Mouse (Mus musculus) R1 (cell line): ENCODE results near the gene Ice1.

Experiments
- DNase-seq: peaks from one replicate; pipeline ENCODE4 v3.0.0-alpha.2; 2018; ENCODE audit warnings: low read depth, low spot score

Gene Ice1

DNA sequence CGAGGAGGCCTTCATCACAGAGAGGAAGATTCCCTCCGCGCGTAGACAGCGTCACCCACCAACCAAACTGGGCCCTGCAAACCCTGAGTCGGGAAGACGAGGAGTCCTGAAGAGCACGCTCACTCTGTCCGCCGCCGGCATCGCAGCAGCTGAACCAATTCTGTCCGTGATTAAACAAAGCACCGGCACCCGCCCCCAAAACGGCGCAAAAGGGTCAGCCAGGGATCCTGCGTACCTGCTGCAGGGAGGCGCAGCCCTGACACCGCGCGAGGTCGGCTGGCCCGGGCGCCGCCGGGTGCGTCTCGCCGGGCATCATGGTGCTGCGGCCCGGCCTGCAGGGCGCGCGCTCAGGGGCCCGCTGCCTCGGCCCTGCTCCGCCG, at the start of gene Ice1:
Gene Ice1 (minus strand): TSS at position 353 of the 380 bp plus-strand sequence.
- peak; percentile 74 for DNase-seq

DNA sequence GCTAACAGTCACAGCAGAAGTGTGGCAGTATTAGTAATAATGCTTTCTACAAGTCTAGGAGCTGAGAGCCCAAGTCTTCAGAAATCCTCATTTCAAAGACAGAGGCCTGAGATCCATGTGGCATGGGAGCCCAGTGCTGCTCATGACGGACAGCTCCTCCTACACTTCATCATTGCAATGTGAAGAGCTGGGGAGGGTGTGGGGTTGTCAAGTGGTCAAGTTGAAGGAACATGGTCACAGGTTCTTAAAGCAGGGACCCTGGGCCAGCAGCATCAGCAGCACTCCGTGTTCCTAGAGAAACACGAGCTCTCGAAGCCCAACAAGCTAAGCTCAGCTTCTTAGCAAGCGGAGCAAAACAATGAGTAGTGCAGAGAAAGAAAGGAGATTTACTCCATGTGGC, 48.4 kb upstream of the Ice1 start:
- DNase-seq = no peak

DNA sequence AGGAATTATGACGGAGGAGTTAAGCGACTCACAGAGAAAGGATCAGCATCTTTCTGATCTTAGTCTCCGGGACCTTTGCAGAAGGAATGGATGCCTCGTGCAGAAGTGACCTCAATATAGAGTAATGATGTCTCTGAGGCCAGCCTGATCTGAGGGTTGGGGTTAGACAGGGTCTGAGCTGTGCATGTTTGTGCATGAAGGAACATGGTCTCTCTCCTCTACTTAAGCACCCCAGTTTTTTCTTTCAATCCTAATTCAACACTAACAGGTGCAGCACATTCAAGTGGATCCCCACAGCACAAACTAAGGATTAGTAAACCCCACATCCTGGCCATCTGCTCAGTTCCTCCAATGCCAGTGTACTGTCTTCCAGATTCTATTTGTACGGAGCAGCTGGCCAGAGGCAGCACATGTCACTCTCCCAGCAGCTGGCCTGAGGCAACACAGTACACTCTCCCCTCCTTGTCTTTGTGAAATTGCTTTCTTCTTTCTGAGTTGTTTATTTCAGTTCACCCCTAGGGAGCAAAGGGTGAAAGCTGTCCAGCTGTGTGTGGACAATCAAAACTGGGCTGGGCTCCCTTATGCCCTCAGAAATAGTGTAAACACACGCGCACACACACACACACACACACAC, 47.7 kb upstream of the Ice1 start:
- no peak for DNase-seq

DNA sequence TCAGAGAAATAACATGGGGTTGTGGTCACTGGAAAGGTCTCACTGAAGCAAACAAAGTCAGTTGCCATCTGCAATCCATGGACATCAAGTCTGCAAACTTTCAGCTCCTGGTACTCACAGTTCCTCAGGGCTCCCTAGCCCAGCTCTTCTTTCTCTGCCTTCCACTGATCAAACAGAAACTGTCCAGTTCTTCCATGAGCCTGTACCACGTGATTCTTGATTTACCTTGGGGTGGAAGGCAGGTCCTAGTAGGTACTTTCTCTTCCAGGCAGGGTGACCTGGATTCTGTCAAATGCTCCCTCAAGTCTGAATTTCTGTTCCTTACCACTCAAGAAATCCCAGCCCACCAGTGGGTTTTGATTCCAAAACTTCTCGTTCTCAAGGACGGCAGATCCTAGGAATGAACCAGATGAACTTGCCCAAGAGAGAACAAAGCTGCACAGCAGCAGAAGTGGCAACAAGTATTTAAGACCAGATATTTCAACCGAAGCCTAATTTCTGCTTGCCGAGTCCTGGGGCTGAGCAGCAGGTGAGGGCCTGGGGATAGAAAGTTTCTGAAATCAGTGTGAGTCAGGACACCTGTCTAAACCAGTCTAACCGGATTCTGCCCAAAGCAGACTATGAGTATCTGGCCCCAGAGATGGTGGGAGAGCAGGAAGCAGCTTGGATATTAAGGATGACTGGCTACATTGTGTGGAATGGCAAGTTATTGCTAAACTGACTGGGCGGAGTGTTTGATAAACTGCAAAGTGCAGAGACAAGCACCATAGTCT, 44.2 kb upstream of the Ice1 start:
- DNase-seq = no peak

DNA sequence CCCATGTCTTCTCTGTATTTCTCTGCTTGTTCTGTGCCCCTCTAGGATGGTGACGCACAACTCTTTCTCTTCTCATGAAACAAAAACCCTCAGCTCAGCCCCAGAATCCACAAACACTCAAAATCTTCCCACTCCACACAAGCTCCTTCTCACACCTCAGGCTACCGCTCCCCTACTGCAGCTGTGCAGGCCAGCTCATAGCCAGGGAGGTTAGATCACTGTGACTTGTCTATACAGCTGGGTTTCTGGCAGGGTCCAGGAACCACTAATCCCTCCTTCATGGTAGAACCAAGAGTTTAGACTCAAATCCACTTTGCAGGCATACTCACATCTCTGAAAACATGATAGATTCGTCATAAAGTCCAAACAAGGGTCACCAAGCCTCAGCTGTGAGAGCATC, 42.9 kb upstream of the Ice1 start:
- no peak for DNase-seq

DNA sequence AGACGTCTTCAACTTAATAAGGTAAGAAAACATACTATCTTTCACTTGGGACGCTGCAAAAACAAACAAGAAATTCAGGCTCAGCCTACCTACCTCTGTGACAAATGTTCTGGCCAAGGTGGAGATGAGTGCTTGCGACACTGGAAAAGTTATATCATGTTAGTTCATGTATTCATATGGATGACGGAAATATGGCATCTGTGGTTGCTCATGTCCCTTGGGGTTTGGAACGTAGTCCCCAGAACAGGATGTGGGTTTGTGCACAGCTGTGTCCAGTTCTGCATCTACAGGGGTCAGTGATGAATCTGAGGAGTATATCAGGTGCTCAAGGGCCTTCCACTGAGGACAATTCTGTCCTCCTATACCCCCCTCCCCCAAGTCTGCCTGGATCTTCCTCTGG, 40.3 kb upstream of the Ice1 start:
- DNase-seq = no peak

DNA sequence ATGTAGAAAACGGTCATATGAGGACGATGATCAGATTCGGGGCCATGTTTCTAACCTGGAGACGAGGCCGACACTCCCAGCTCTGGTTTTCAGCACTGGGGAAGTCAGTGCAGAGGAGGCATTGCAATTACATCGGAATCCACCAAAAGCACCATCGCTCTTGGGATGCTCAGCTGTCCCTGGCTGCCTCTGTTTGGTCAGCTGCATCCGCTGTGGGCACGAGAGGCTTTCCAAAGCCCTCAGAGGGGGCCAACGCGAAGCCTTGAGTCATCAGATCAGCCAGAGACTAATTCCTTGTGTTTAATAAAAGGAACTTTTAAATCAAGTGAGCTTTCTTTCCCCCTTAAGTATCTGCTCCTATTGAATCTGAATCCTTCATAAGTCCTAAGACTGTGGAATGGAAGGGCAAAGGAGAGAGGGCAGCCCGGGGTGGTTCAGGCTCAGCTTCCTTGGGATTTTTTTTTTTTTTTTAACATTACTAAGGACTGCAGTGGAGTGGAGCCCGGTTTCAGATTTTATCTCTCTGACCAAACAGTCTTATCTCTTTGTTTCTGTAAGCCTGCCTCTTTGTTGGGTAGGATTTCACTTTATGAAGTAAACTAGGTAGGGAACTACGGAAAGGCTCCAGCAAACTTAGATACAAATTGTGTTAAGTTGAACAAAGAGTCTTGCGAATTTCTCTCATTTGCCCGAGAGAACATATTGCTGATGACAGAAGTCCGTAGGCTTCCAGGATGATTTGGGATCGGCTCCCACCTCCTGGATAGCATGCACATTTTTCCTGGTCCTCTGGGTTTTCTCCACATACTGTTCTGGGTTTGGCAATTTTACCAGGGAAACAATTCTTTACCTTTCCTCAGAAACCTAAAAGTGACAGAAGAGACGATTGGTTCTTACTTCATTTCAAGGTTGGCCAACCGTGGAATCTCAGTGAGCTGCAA, 39.1 kb upstream of the Ice1 start:
- no peak for DNase-seq

DNA sequence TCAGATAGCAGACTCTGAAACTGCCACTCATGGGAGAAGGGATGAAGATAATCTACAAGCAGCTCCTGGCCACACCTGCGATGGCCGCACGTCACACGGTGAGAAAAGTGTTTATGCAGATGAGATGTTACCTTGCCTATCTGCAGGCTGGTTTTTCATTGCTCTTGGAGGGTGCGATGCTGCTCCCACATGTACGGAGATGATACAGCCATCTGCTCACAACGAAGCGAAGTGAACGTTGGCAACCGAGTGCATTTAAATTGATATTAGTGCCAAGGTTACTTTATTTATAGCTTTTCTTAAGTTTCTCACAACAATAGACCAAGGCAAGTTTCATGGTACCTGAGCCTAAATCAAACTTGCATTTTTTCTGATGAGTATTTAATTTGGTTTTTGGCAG, 37.6 kb upstream of the Ice1 start:
- no peak for DNase-seq

DNA sequence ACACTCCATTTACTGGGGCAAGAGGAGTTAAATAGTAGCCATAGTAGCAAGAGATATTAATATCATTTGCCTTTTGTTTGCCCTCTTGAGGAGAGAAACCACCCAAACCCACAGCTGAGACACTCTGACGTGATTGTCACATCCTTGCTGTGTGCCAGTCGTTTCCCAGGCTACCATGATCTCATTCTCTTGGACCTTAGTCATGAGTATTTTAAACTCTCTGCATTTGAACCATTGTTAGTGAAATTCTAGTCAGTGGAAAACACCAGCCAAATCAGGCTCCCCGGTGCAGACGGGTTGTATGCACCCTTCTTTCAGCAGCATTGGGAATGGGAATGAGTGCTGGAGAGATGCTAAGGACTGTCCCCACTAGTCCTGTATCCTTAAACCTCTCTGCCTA, 32.6 kb upstream of the Ice1 start:
- DNase-seq = no peak

DNA sequence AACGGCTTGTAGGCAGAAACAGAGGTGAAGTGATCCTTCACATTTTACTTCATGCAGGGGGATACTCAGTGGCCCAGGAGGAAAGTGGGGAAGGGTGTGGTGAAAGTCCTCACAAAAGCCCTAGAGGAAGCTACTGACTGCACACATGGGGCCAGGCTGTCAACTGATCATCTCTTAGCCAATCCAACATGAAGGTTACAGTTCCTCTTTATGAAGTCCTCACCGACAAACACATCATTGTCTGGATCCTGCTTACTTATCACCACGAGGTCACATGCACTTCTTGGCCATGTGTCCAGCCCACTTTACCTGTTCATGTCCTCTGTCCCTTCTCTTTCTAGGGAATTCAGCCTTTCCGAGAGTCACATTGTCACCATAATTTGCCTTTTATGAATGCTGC, 22.3 kb upstream of the Ice1 start:
- no peak for DNase-seq

DNA sequence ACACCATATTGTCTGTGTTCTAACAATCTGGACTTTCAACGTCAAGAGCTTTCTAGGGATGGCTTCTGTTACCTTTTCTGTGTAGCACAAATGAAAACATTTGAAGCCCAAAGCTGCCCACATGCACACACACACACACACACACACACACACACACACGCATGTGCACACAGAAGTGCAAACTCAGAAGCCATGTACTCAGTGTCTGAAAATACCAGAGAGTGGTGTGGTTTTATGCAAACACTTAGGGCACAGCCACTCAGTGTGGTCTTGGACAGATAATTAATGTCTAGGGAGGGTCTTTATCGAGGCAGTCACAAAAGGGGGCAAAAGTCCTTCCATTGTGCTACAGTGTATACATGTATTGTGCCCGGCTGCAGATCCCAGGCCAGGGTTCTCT, 19.3 kb upstream of the Ice1 start:
- DNase-seq = no peak

DNA sequence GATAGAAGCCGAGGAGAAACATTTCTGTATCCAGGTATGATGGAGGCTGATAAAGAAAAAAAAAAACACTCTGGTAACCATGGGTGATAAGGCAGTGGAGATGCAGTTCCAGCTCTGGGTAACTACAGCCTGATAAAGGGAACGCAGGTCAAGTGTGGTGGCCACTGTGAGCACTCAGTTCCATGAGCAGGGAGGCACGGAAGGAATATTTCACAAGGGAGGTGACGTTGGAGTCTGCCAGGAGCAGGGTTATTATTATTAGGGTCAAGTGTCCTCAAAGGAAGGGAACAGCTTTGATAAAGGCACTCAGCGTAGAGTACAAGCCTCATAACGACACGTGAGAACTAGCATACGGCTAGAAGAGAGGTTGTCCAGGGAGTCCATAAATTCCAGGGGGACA, 18.9 kb upstream of the Ice1 start:
- DNase-seq = no peak

DNA sequence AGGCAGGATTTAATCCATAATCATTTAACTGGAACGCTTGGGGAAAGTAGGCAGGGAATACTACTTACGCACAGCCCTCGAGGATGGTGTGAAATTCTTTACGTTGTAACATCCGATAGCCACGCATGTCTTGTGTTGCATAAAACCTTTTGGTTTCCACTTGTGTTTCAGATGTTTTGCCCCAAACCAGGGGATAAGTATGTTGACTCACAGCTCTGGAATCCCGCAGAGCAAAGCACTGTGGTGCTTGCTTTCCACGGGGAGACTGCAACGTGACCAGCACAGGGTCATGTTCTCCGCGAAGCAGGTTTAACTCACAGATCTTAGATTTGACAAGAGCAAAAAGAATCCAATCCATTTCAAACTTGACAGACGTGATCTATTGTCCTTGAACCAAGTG, 18.1 kb upstream of the Ice1 start:
- DNase-seq = no peak

DNA sequence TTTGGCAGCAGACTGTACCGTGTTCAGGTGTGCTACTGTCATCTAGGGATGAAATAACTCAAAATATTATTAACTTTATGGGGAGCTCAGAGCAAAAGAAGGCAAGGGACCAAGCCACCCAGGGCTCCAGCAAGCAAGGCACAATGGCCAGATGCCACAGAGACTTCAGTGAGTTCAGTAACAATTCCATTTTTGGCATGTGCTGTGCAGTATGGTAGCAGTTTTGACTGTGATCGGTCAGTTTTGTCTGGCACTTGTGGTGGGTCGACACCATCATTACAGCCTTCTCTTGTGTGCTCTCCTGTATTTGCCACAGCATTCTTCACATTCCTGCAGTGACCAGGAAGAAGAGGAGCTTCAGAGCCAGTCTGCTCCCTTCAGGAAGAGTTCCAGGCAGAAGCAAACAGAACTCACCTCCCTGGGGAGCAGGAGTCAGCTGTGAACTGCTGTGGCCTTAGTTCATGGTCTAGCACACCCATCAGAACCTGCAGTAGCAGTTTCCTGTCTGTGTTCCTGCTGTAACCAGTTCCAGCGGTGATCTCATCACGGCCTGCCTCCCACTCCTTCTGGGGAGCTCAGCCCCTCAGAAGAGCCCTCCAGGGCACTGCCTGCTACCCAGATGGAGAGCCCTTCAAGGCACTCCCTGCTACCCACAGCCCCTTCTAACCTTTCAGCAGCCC, 16.8 kb upstream of the Ice1 start:
- no peak for DNase-seq

DNA sequence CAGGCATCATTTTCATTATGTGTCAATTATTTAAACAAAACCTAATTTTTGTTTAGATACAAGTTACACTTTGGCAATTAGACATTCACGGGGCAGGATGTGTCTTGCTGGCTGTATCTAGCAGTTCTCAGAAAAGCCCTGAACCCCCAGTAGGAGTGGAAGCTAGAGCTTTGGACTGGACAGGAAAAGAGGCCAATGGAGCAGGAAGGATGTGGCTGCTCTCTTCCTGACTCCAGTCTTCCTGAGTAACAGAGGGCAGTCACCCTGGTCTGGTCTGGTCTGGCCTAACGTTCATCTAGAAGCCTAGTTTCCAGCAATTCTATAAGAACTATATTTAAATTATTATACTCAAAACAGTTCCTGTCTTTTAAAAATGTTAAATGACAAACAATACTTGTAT, 16.0 kb upstream of the Ice1 start:
- no peak for DNase-seq

DNA sequence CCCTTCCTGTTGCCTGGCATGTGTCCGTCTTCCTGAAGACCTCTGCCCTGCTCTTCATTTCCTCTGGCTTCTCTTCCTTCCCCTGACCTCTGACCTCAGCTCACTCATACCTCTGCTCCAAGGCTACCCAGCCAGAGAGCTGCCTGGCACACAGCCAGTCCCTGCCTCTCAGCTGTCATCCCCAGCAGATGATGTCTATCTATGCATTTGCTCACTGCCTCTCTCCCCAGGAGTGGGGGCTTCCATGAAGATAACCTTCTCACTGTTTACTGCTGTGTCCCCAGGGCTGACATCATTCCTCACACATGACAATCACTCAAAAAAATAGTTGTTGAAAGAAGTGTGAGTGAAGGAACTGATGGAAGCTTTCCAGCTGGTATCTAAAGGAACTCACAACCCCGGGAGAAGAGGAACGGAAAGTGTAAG, 12.6 kb upstream of the Ice1 start:
- no peak for DNase-seq

DNA sequence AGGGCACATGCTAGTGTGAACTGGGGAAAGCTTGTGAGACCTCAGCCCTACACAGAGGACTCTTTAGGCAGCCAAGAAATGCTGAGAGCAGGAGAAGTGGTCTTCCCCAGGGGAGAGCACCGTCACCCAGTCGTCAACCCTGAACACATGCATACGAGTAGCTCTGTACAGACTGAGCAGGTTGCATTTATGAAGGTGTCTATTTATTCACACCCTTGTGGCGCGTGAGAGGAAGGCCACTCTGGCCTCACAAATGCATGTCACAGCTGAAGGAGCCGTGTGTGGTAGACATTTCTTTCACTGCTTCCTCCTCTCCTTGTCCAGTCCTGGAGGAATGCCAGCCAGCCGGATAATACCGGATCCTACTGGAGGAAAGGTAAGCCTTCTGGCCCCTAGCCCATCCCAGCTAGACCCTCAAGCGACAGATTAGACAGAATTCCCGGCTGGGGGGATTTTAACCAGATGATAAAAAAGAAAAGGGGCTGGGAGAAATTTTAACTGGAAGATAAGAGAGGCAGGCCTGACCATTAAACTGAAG, 8.6 kb upstream of the Ice1 start:
- no peak for DNase-seq

DNA sequence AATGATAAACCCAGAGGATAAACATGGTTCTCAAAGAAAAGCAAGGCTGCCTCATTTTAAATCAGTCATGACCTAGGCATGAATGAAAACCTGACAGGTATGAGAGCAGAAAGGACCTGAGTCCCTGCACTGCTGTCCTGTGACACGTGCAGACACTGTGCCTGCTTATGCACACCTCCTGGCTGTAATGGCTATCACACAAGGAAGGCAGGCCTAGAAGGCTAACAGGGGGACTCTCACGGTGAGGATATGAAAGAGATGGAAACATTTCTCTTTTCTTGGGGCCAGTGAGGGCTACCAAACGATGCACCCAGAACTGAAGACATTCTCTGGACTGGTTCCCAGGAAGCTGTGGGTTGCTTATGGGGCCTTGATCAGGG, 6.6 kb upstream of the Ice1 start:
- no peak for DNase-seq

DNA sequence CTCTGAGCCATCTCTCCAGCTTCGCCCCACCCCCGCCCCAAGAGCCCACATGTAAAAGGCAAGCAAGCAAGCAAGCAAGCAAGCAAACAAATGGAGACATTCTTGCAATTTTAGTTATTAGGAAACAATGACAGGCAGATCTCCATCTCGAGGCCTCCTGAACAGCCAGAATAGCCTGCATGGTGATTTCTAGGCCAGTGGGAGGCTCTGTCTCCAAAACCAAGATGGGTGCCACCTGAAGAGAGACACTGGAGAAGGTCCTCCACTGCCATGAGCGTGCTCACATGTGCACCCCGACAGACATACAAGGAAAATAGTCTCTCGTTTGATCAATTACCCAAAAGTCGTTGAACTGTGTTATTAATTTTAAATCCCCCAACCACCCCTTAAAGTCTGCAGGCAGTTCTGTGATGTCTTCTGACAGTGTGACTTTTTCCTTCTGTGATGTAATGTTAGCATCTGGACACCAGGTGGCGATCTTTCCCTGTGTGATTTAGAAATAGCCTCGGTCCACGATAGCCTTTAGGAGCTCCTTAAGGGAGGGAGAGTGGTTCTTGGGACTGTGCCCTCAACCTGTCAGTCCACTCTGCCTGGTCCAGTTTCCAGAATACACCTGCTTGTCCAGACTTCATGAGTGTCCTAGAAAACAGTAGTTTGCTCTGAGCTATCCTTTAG, 6.1 kb upstream of the Ice1 start:
- DNase-seq = peak; percentile 71

DNA sequence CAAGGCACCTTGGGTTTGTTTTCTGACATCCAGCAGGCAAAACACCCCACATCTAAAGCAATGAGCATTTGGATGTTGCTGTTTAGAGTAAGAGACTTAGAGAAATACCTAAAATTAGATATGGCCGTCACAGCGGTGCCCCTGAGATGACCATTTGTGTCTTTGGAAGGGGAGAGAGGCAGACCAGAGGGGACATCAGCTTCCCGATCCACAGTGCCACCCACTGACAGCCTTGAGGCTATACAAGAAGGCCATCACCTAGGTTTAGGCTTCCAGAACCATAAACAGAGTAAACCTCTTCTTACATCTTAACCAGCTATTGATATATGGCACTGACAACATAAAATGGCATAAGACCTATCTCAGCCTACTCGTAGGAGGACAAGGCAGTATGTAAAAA, 4.5 kb upstream of the Ice1 start:
- no peak for DNase-seq

DNA sequence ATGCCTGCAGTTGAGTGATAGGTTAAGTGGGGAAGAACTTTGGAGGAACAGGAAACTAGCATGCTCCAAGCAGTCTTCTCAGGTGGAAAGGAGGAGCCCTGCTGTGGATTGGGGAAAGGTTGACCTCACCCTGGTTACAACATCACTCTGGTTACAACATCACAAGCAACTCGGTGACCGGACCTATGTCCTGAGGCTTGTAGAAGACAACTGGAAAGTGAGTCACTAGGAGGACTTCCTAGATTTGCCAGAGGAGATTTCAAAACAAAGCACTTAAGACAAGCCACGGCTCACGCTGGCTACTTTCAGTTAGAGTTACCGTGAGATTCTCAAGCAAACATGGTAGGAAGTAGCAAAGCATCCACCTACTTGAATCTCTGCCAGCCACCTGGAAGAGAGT, 3.9 kb upstream of the Ice1 start:
- no peak for DNase-seq
